Comparison of ENCODE assay signal across 22 mouse cellular contexts in genomic region chr4:57655966-57656365, GRCm38 (mm10).
"Had no signal": no experiment of that assay in that cellular context is flagged by ENCODE, and none has a peak within 500 bp of the region (broad histone marks: within the 10 kb centered on the region; RNA-seq: fewer than 3 reads in every experiment).

No protein-coding gene starts in this region.

- H3K4me2 ChIP-seq: limb, embryonic 12.5 days; limb, embryonic 15.5 days; liver, embryonic 12.5 days; liver, embryonic 15.5 days; lung, embryonic 15.5 days; midbrain, embryonic 11.5 days; neural tube, embryonic 12.5 days; neural tube, embryonic 15.5 days; stomach, embryonic 15.5 days had no signal

- H3K4me1 ChIP-seq: limb, embryonic 15.5 days; liver, embryonic 12.5 days; liver, embryonic 15.5 days; lung, embryonic 15.5 days; megakaryocyte, embryonic 14.5 days; stomach, embryonic 15.5 days had no signal

- H3K36me3 ChIP-seq: liver, embryonic 12.5 days; liver, embryonic 15.5 days; neural tube, embryonic 12.5 days; stomach, embryonic 15.5 days had no signal

- H3K9me3 ChIP-seq: limb, embryonic 12.5 days; limb, embryonic 15.5 days; liver, embryonic 12.5 days; liver, embryonic 15.5 days; lung, embryonic 15.5 days; neural tube, embryonic 12.5 days; neural tube, embryonic 15.5 days; stomach, embryonic 15.5 days had no signal

- H3K27ac ChIP-seq: kidney, postnatal 0 days; limb, embryonic 12.5 days; limb, embryonic 15.5 days; liver, embryonic 12.5 days; liver, embryonic 15.5 days; lung, embryonic 15.5 days; neural tube, embryonic 12.5 days; neural tube, embryonic 15.5 days; stomach, embryonic 15.5 days had no signal

- DNase-seq: kidney, adult 2 months; kidney, postnatal 25 days; left cerebral cortex, postnatal 4 days; lung, adult 18-20 months; lung, postnatal 10 days; lung, postnatal 36 days; midbrain, embryonic 14.5 days; right cerebral cortex, postnatal 25 days; spleen, adult 18-20 months had no signal

- ATAC-seq: inflammation-experienced regulatory T-cells, adult 6 months; intestine, postnatal 0 days; liver, embryonic 12.5 days had no signal

- H3K27me3 ChIP-seq: limb, embryonic 15.5 days; liver, embryonic 12.5 days; liver, embryonic 15.5 days; lung, embryonic 15.5 days; megakaryocyte, embryonic 14.5 days; neural tube, embryonic 12.5 days; neural tube, embryonic 15.5 days; stomach, embryonic 15.5 days had no signal

- H3K9ac ChIP-seq: limb, embryonic 12.5 days; limb, embryonic 15.5 days; liver, embryonic 12.5 days; liver, embryonic 15.5 days; lung, embryonic 15.5 days; neural tube, embryonic 12.5 days; neural tube, embryonic 15.5 days; stomach, embryonic 15.5 days had no signal

- H3K4me3 ChIP-seq: limb, embryonic 12.5 days; limb, embryonic 15.5 days; liver, embryonic 12.5 days; liver, embryonic 15.5 days; lung, embryonic 15.5 days; megakaryocyte, embryonic 14.5 days; neural tube, embryonic 12.5 days; neural tube, embryonic 15.5 days; stomach, embryonic 15.5 days had no signal
